Mouse (Mus musculus) olfactory bulb, adult 2 months (tissue): ENCODE results near the gene Sar1b.

Experiments
- CTCF ChIP-seq: fragments of 200-500 bp; IDR thresholded peaks from 2 replicates; pipeline ENCODE4 v1.5.1; 2012; ENCODE audit warnings: low read depth, mild to moderate bottlenecking, low read length, moderate library complexity; ENCODE audit not compliant: insufficient read depth
- POLR2A ChIP-seq: fragments of 200-500 bp; IDR thresholded peaks from 2 replicates; pipeline ENCODE4 v1.6.1; 2012; ENCODE audit warnings: mild to moderate bottlenecking, low read depth, low read length, moderate library complexity; ENCODE audit not compliant: insufficient read depth

DNA sequence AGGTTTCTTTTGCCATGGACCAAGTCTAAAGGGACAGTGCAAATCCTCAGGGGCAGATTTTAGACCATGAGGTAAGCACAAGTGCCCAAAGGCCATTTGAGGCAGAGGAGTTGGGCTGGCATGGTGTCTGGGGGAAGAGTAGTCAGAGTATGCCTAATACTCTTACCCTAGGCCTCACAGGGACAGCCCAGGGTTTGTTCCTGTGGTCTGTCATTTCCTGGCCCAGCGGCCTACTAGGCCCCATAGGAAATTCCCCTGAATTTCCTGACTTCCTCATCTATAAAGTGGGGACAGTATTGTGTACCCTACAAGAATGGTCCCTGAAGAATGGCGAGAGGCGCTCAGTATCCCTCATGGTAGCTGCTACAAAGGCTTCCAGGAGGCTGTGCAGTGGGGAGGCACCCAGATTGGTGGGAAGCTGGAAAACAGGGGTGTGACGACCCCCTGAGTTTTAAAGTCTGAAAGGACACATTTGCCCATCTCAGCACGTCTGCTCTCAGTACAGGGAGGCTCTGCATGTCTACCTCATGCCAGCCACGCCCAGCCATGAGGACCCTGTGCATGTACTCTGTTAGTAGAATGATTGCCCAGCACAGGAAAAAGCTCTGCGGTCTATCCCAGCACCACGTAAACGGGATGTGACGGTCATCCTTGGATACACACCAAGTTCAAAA, 70.0 kb downstream of the Sar1b start:
- TF ChIP-seq CTCF: no peak
- TF ChIP-seq POLR2A: no peak
